Mouse (Mus musculus): Measurements from ENCODE around the gene Slc44a4.

Slc44a4 gene

GRCm38 (mm10) chr17:34949553-34949969 is 35.3 kb downstream of the Slc44a4 start:
- TF ChIP-seq GATA4 (IDR thresholded peaks at IDR 0.05; ENCODE audit: insufficient replicate concordance, low read length) = no peak

- TF ChIP-seq GATA4 (IDR thresholded peaks at IDR 0.05; ENCODE audit: insufficient replicate concordance, low read length) = no peak
These were observed 36.5 kb downstream of the Slc44a4 start for GRCm38 (mm10) chr17:34950514-34951455.

GRCm38 (mm10) chr17:34951636-34952377 is 37.5 kb downstream of the Slc44a4 start:
- no peak for TF ChIP-seq GATA4 (IDR thresholded peaks at IDR 0.05; ENCODE audit: insufficient replicate concordance, low read length)

- TF ChIP-seq GATA4 (IDR thresholded peaks at IDR 0.05; ENCODE audit: insufficient replicate concordance, low read length) = peak; percentile 7; the same call in 1 of the 2 replicates
These were observed 38.2 kb downstream of the Slc44a4 start for GRCm38 (mm10) chr17:34952378-34953040.

- no peak for TF ChIP-seq GATA4 (IDR thresholded peaks at IDR 0.05; ENCODE audit: insufficient replicate concordance, low read length)
These were observed 39.0 kb downstream of the Slc44a4 start for GRCm38 (mm10) chr17:34953258-34953657.

- no peak for TF ChIP-seq GATA4 (IDR thresholded peaks at IDR 0.05; ENCODE audit: insufficient replicate concordance, low read length)
These were observed 39.6 kb downstream of the Slc44a4 start for GRCm38 (mm10) chr17:34953904-34954303.

- no peak for TF ChIP-seq GATA4 (IDR thresholded peaks at IDR 0.05; ENCODE audit: insufficient replicate concordance, low read length)
These were observed 40.6 kb downstream of the Slc44a4 start for GRCm38 (mm10) chr17:34954831-34955230.

GRCm38 (mm10) chr17:34955884-34956283 is 41.6 kb downstream of the Slc44a4 start:
- no peak for TF ChIP-seq GATA4 (IDR thresholded peaks at IDR 0.05; ENCODE audit: insufficient replicate concordance, low read length)

- TF ChIP-seq GATA4 (IDR thresholded peaks at IDR 0.05; ENCODE audit: insufficient replicate concordance, low read length) = no peak
These were observed 42.1 kb downstream of the Slc44a4 start for GRCm38 (mm10) chr17:34956340-34956739.

GRCm38 (mm10) chr17:34959130-34959778 is 45.0 kb downstream of the Slc44a4 start, which contains the start of gene Hspa1b:
Gene Hspa1b, minus strand, starts transcription at chr17:34959238.
- TF ChIP-seq GATA4 (IDR thresholded peaks at IDR 0.05; ENCODE audit: insufficient replicate concordance, low read length) = peak; percentile 21; the same call in 1 of the 2 replicates

- no peak for TF ChIP-seq GATA4 (IDR thresholded peaks at IDR 0.05; ENCODE audit: insufficient replicate concordance, low read length)
These were observed 45.7 kb downstream of the Slc44a4 start for GRCm38 (mm10) chr17:34959881-34960515.

- TF ChIP-seq GATA4 (IDR thresholded peaks at IDR 0.05; ENCODE audit: insufficient replicate concordance, low read length) = no peak
These were observed 46.6 kb downstream of the Slc44a4 start for GRCm38 (mm10) chr17:34960702-34961493.

- TF ChIP-seq GATA4 (IDR thresholded peaks at IDR 0.05; ENCODE audit: insufficient replicate concordance, low read length) = no peak
These were observed 47.9 kb downstream of the Slc44a4 start for GRCm38 (mm10) chr17:34962125-34962524.
